Mouse (Mus musculus): ENCODE results near the gene Zfyve1.

DNA sequence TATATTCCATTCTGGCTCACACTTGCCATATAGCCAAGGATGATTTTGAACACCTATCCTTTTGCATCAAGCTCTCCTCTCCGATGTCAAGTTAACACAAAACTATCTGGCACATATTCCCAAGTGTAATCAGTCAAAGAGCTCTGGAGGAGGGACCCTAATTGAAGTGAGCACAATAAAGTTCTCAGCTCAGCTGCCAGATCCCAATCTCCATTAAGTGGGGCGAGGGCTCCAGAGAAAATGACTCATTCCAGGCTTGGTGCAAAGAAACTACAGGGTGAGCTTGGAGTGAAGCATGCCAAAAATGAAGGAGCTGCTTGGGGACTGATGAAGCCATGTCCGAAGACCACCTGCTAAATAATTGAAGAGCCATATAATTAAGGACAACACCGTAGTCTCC lies 82.8 kb downstream of the Zfyve1 start:
- TF ChIP-seq CTCF (IDR thresholded peaks at IDR 0.05; ENCODE audit: borderline replicate concordance, extremely low read depth, insufficient read depth, insufficient read length), result no peak
- no peak for TF ChIP-seq POLR2A (IDR thresholded peaks at IDR 0.05; ENCODE audit: borderline replicate concordance, extremely low read depth, insufficient read depth, insufficient read length, poor library complexity, severe bottlenecking)
